Mouse (Mus musculus): ENCODE results near the gene Tinf2.

- TF ChIP-seq POLR2A (IDR thresholded peaks at IDR 0.05; ENCODE audit: low read depth, low read length) (no peak), CTCF (IDR thresholded peaks at IDR 0.05; ENCODE audit: extremely low read depth, insufficient read length, insufficient replicate concordance, low read depth, low read length) (no peak)
These were observed 21.1 kb upstream of the Tinf2 start for GRCm38 (mm10) chr14:55702761-55703160.

Measured in small intestine, adult 2 months (tissue).